Mouse (Mus musculus) splenic B cell, adult 2 months (primary cell): Measurements from ENCODE around the gene Slc44a5.
"Not testable (repeated sequence)": the region's sequence is repeated elsewhere in the genome, so short reads cannot be mapped to it uniquely, and the experiment has no call there.

ENCODE experiments used
- DNase-seq: peaks from one replicate; pipeline ENCODE4 v3.0.0-alpha.2; 2011; ENCODE audit warnings: low read depth, low spot score
- H3K27me3 ChIP-seq: 2 replicates; pipeline ENCODE4 v1.6.1; 2012; ENCODE audit warnings: mild to moderate bottlenecking, low read length, moderate library complexity, mixed read lengths; ENCODE audit not compliant: control insufficient read depth, poor library complexity, insufficient read depth, severe bottlenecking
- H3K36me3 ChIP-seq: 2 replicates; pipeline ENCODE4 v1.6.1; 2012; ENCODE audit warnings: mild to moderate bottlenecking, low read length, moderate library complexity, mixed read lengths; ENCODE audit not compliant: control insufficient read depth, poor library complexity, insufficient read depth, severe bottlenecking

Slc44a5 gene

GRCm38 (mm10) chr3:154134701-154135100, 161.5 kb downstream of the Slc44a5 start:
- Histone ChIP-seq H3K36me3 (no peaks in the 10 kb centered on the region), H3K27me3 (no peaks in the 10 kb centered on the region)
- no peak for DNase-seq

- H3K36me3 ChIP-seq = no peaks in the 10 kb centered on the region
- no peak for DNase-seq
- no peaks in the 10 kb centered on the region for H3K27me3 ChIP-seq
Measured at GRCm38 (mm10) chr3:154136501-154136900, 163.3 kb downstream of the Slc44a5 start.

GRCm38 (mm10) chr3:154141346-154141745, 168.1 kb downstream of the Slc44a5 start:
- no peak for DNase-seq
- Histone ChIP-seq H3K27me3 (no peaks in the 10 kb centered on the region), H3K36me3 (no peaks in the 10 kb centered on the region)

- no peaks in the 10 kb centered on the region for H3K36me3 ChIP-seq
- no peak for DNase-seq
- no peaks in the 10 kb centered on the region for H3K27me3 ChIP-seq
Measured at GRCm38 (mm10) chr3:154142618-154143017, 169.4 kb downstream of the Slc44a5 start.

- no peaks in the 10 kb centered on the region for H3K36me3 ChIP-seq
Measured at GRCm38 (mm10) chr3:154145750-154146149, 172.5 kb downstream of the Slc44a5 start.

GRCm38 (mm10) chr3:154149778-154150177, 176.5 kb downstream of the Slc44a5 start:
- H3K36me3 ChIP-seq = no peaks in the 10 kb centered on the region
- DNase-seq = no peak
- no peaks in the 10 kb centered on the region for H3K27me3 ChIP-seq

More at GRCm38 (mm10) chr3:154145750-154146149, 172.5 kb downstream of the Slc44a5 start:
- DNase-seq = no peak
- H3K27me3 ChIP-seq = no peaks in the 10 kb centered on the region

- H3K27me3 ChIP-seq, H3K36me3 ChIP-seq, DNase-seq: not testable (repeated sequence)
Measured at GRCm38 (mm10) chr3:154153541-154153940, 180.3 kb downstream of the Slc44a5 start.

GRCm38 (mm10) chr3:154165882-154166281, 192.6 kb downstream of the Slc44a5 start:
- no peak for DNase-seq
- H3K36me3 ChIP-seq = no peaks in the 10 kb centered on the region
- H3K27me3 ChIP-seq = no peaks in the 10 kb centered on the region

GRCm38 (mm10) chr3:154171881-154172592, 198.8 kb downstream of the Slc44a5 start:
- no peak for DNase-seq
- H3K36me3 ChIP-seq = no peaks in the 10 kb centered on the region

GRCm38 (mm10) chr3:154172593-154172965, 199.3 kb downstream of the Slc44a5 start:
- no peaks in the 10 kb centered on the region for H3K36me3 ChIP-seq
- H3K27me3 ChIP-seq = no peaks in the 10 kb centered on the region
- DNase-seq = no peak

More at GRCm38 (mm10) chr3:154171881-154172592, 198.8 kb downstream of the Slc44a5 start:
- no peaks in the 10 kb centered on the region for H3K27me3 ChIP-seq

GRCm38 (mm10) chr3:154173556-154173955, 200.3 kb downstream of the Slc44a5 start:
- DNase-seq = no peak
- no peaks in the 10 kb centered on the region for H3K27me3 ChIP-seq
- H3K36me3 ChIP-seq = no peaks in the 10 kb centered on the region

GRCm38 (mm10) chr3:154174031-154174430, 200.8 kb downstream of the Slc44a5 start:
- no peak for DNase-seq
- no peaks in the 10 kb centered on the region for H3K36me3 ChIP-seq
- H3K27me3 ChIP-seq = no peaks in the 10 kb centered on the region

- no peaks in the 10 kb centered on the region for H3K27me3 ChIP-seq
- no peak for DNase-seq
- no peaks in the 10 kb centered on the region for H3K36me3 ChIP-seq
Measured at GRCm38 (mm10) chr3:154174766-154175165, 201.5 kb downstream of the Slc44a5 start.

- Histone ChIP-seq H3K27me3 (no peaks in the 10 kb centered on the region), H3K36me3 (no peaks in the 10 kb centered on the region)
- DNase-seq = peak; percentile 39
Measured at GRCm38 (mm10) chr3:154177665-154178305, 204.5 kb downstream of the Slc44a5 start.

- DNase-seq = no peak
- Histone ChIP-seq H3K27me3 (no peaks in the 10 kb centered on the region), H3K36me3 (no peaks in the 10 kb centered on the region)
Measured at GRCm38 (mm10) chr3:154179423-154179920, 206.2 kb downstream of the Slc44a5 start.
